Mouse (Mus musculus) small intestine, adult 2 months (tissue): ENCODE measurements around the gene Dtx1.

Experiments used
- CTCF ChIP-seq: fragments of 200-500 bp; IDR thresholded peaks from 2 replicates; pipeline ENCODE4 v1.5.1; 2012; ENCODE audit warnings: low read depth, mild to moderate bottlenecking, control low read depth, inconsistent platforms, low read length, moderate library complexity, mixed read lengths; ENCODE audit not compliant: insufficient replicate concordance, insufficient read length; ENCODE audit errors: extremely low read depth
- POLR2A ChIP-seq: fragments of 200-500 bp; IDR thresholded peaks from 2 replicates; pipeline ENCODE4 v1.6.1; 2012; ENCODE audit warnings: low read depth, mild to moderate bottlenecking, control low read depth, inconsistent platforms, low read length, moderate library complexity

DNA sequence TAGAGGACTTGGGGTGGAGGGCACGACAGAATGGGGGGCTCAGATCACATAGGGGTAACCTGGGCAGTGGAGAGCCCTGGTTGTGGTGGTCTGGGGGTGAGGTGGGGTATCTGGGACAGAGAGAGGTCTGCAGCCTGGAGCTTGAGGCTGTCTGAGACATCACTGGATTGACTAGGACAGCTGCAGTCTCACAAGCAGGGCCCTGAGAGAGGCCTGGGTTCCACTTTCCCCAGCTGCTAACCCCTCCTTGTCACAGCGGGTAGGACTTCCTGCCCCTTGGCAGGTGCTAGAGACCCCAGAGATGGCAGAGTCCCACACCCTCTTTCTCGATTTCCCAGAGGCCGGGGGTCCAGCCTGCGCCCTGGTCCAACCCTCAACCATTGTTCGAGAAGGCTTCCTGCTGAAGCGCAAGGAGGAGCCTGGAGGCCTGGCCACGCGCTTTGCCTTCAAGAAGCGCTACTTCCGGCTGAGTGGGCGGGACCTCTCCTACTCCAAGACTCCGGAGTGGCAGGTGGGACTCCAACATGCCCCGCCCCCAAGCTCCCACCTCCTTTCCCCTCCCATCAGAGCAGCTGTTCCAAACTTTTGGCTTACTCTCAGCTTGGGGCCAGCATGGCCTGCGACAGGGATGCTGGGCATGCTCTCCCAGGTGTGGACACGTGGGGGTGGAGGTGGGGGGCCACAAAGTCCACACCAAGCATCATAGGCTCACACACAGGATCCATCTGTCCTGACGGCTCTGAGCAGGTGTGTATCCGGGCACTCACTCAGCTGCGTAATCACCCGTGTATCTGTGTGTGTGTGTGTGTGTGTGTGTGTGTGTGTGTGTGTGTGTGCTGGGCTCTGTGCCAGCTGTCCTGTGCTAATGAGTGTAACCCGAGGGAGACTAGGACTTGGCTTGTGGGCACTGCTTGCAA, 37.2 kb downstream of the Dtx1 start:
- no peak for TF ChIP-seq CTCF
- TF ChIP-seq POLR2A: no peak
